Mouse (Mus musculus) midbrain, embryonic 10.5 days (tissue): Measurements from ENCODE around the gene Vmn1r53. TPM values are rescaled to one million over a fixed set of nuclear protein-coding genes. Genes with fewer than 3 reads are reported as not detected.
"Not testable (repeated sequence)": the region's sequence is repeated elsewhere in the genome, so short reads cannot be mapped to it uniquely, and the experiment has no call there.

Source experiments
- DNase-seq: peaks from one replicate; pipeline ENCODE4 v3.0.0-alpha.2; 2017; ENCODE audit warnings: low spot score
- H3K27ac ChIP-seq: fragments of 300-500 bp; sonication (generic); replicated peaks from 2 replicates; pipeline ENCODE4 v1.5.1; 2016; ENCODE audit warnings: mild to moderate bottlenecking
- H3K27me3 ChIP-seq: fragments of 300-500 bp; sonication (generic); 2 replicates; pipeline ENCODE4 v1.6.1; 2016; ENCODE audit warnings: low read depth, mild to moderate bottlenecking; ENCODE audit not compliant: poor library complexity, severe bottlenecking
- H3K36me3 ChIP-seq: fragments of 300-500 bp; sonication (generic); 2 replicates; pipeline ENCODE4 v1.6.1; 2016; ENCODE audit warnings: mild to moderate bottlenecking, moderate library complexity
- H3K4me1 ChIP-seq: fragments of 300-500 bp; sonication (generic); 2 replicates; pipeline ENCODE4 v1.6.1; 2016
- H3K4me3 ChIP-seq: fragments of 300-500 bp; sonication (generic); 2 replicates; pipeline ENCODE4 v1.5.1; 2016; ENCODE audit warnings: mild to moderate bottlenecking, moderate library complexity
- H3K9me3 ChIP-seq: fragments of 300-500 bp; sonication (generic); replicated peaks from 2 replicates; pipeline ENCODE4 v1.6.1; 2016; ENCODE audit warnings: mild to moderate bottlenecking
- WGBS: fragments of 180-500 bp; shearing (Covaris S2); methylation state at CpG from one replicate; pipeline ENCODE4 v1.1.7; 2016; 5-methylcytosine and 5-hydroxymethylcytosine counted together
- polyA plus RNA-seq: library from polyadenylated mRNA; unstranded; fragments of >200 nt; fragmentation: Nextera tagmentation; extraction: Ambion mirVana; gene quantifications from 2 replicates; pipeline ENCODE4 v1.2.1, GENCODE M21; 2016

The Vmn1r53 gene
- not detected in 2 replicates for polyA plus RNA-seq

DNA sequence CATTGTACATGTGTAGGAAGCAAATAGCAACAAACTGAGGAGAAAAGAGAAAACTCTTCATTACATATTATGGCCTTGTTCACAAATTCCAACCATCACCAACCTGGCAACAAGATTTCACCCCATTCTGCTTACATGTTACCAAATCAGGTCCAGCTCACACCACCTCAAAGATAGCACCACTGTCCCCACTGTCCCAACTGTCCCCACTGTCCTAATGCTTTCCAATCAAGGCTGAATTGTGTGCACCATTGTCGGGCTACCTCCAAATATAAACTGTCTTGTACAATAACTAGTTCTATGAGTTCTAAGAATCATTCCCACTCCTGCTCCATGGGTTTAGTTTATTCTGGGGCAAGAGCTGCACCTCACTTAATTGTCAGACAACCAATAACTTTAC, at the start of gene Vmn1r53:
Gene Vmn1r53, minus strand, starts transcription at position 101 of the 400 bp plus-strand sequence.
- Histone ChIP-seq H3K4me1 (no peaks in the 10 kb centered on the region), H3K9me3 (peaks cover 28% of the 10 kb centered on the region), H3K36me3 (no peaks in the 10 kb centered on the region), H3K27me3 (no peaks in the 10 kb centered on the region), H3K4me3 (no peak within 1 kb of the TSS), H3K27ac (no peak within 1 kb of the TSS)
- no peak for DNase-seq
- WGBS, result 88% methylated on average over 1 of the region's 1 CpGs

DNA sequence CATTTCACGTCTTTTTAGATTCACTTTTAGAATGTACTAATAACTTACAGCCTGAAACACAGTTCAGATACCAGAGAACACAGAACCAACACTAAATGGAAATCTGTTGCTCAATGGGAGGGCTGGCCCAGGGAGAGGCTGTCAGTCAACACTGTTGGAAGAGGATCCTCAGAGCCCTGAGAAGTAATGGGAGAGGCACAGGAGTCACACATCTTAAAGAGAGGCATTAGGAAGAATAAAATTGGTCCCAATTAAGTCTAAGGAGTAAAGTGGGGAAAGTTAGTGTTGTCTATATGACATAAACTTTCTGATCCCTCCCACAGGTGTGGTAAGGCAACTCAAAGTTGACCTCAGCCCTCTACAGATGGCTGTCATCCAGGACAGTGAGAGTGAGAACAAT, 21.8 kb upstream of the Vmn1r53 start, which contains the start of gene Vmn1r54:
Gene Vmn1r54, plus strand, starts transcription at position 301 of the 400 bp plus-strand sequence.
- Histone ChIP-seq H3K27ac (no peak within 1 kb of the TSS), H3K36me3 (no peaks in the 10 kb centered on the region), H3K9me3 (no peaks in the 10 kb centered on the region), H3K4me3 (no peak within 1 kb of the TSS), H3K4me1 (no peaks in the 10 kb centered on the region), H3K27me3 (no peaks in the 10 kb centered on the region)
- DNase-seq, result no peak
- WGBS, result 70% methylated on average over 1 of the region's 1 CpGs

DNA sequence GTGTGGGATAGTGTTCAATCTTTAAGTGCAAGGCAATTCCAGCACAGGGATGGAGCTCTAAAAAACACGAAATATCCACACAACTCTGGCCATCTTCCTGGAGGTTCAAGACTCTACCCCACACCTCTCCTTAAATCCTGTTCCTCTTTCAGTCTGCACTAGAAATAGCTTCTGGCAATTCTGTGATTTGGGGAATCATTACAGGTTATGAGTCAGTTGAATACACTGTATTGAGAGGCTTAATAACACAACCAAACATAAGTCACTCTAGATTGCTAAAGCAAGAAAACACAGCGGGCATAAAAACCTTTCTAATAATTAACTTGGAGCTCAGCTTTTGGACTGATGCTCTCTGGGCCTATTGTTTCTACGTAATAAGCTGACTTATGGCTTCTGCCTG, 19.8 kb upstream of the Vmn1r53 start:
- Histone ChIP-seq H3K27ac (no peak overlapping the region), H3K9me3 (0 out of 2 replicates have a peak, but pooled peaks cover 2% of the 10 kb centered on the region), H3K36me3 (no peaks in the 10 kb centered on the region), H3K4me1 (no peaks in the 10 kb centered on the region), H3K27me3 (no peaks in the 10 kb centered on the region), H3K4me3 (no peak overlapping the region)
- DNase-seq, result no peak
- 83% methylated on average over 3 of the region's 3 CpGs for WGBS

DNA sequence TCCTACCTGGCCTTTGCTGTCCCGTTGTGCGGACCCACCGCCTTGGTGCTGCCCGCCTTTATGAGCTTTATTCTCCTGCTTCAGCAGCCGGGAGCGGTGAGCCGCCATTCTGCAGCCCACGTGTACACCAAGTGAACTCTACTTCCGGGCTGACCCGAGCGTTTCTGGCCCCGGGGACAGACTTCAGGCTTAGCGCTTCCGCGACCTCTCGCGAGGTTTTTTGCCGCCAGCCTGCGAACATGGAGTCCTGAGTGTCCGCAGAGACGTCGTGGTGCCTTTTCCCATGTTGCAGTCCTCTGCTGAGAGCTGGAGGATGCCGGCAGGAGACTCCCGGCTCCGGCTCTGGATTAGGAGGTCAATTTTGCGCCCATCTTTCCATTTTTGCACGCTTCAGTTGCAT, 8.4 kb upstream of the Vmn1r53 start:
- Histone ChIP-seq H3K4me3 (no peak overlapping the region), H3K27me3 (no peaks in the 10 kb centered on the region), H3K27ac (no peak overlapping the region), H3K9me3 (peaks cover 35% of the 10 kb centered on the region), H3K4me1 (no peaks in the 10 kb centered on the region), H3K36me3 (no peaks in the 10 kb centered on the region)
- 58% methylated on average over 27 of the region's 27 CpGs for WGBS
- DNase-seq, result no peak

DNA sequence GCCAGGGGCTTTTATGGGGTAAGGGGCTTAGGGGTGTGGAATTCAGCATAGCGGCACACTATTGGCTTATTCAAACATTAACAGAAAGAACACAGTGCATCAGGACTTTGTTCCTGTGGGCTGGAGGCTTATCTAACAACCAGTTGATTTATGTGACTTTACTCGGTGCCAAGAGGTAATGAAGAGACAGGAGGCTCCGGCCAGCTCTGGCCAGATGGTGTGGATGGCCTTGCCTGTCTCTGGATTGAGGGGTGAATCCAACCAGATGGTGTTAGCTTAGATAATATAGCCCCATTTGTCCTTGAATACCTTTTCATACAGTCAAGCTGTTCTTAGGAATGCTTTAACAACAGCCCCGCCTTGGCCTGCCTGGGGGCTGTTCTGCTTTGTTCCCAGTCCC, 7.9 kb upstream of the Vmn1r53 start:
- DNase-seq, H3K27me3 ChIP-seq, H3K27ac ChIP-seq, H3K4me1 ChIP-seq, H3K36me3 ChIP-seq, H3K4me3 ChIP-seq: not testable (repeated sequence)
- WGBS, result 93% methylated on average over 4 of the region's 4 CpGs
- peaks cover 38% of the 10 kb centered on the region for H3K9me3 ChIP-seq

DNA sequence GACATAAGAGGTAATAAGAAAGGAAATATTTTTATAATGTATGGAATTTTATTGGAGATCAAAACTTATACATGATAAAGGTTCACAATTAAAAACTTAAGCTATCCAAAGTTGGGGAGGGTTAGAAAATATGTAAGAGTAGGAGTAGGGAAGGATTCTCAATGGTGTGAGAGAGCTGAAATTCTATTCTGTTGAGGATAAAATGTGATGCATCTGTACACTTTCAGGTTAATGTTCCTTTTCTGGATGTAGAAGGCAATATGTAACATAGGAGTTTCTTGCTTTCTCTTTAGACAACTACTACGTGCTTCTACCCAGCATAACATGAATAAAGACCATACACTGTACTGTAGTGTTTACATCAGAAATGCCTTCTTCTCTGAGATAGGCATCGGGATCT, 21.7 kb downstream of the Vmn1r53 start, which contains the start of gene V1ra8:
Gene V1ra8, plus strand, starts transcription at position 301 of the 400 bp plus-strand sequence.
- H3K27ac ChIP-seq, H3K4me3 ChIP-seq, H3K36me3 ChIP-seq, H3K27me3 ChIP-seq, H3K9me3 ChIP-seq, H3K4me1 ChIP-seq, DNase-seq: not testable (repeated sequence)
- WGBS, result 86% methylated on average over 2 of the region's 2 CpGs

DNA sequence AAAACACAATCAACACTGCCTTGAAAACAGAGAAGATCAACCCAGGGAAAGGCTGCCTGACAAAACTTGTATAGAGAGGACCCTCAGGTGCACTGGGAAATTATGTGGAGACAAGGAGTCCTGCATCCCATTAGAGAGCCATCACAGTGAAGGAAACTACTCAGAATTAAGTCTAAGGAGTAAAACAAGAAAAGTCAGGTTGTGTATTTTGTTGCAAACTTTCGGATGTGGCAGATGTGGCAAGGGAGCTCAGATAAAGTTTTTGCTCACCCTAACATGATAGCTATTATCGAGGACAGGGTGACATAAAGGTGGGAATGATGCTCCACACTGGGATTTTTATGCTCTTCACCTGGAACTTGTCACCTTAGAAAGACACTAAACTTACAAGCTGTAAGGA, 49.7 kb downstream of the Vmn1r53 start, which contains the start of gene Vmn1r52:
Gene Vmn1r52, plus strand, starts transcription at position 301 of the 400 bp plus-strand sequence.
- no peaks in the 10 kb centered on the region for H3K4me1 ChIP-seq
- H3K9me3 ChIP-seq, result no peaks in the 10 kb centered on the region
- WGBS, result 84% methylated on average over 2 of the region's 2 CpGs

More for the DNA sequence above, 49.7 kb downstream of the Vmn1r53 start, which contains the start of gene Vmn1r52:
- no peak within 1 kb of the TSS for H3K4me3 ChIP-seq
- H3K27me3 ChIP-seq, result no peaks in the 10 kb centered on the region
- H3K27ac ChIP-seq, result no peak within 1 kb of the TSS
- DNase-seq, result no peak
- H3K36me3 ChIP-seq, result no peaks in the 10 kb centered on the region

Other genes with a start within 250 kb of the Vmn1r53 start
- gene Vmn1r47, start 208.3 kb downstream of the Vmn1r53 start, polyA plus RNA-seq, result not detected in 2 replicates
- not detected in 2 replicates for gene Vmn1r48, start 187.6 kb downstream of the Vmn1r53 start, polyA plus RNA-seq
- not detected in 2 replicates for gene Vmn1r49, start 145.9 kb downstream of the Vmn1r53 start, polyA plus RNA-seq
- gene Vmn1r50, start 123.0 kb downstream of the Vmn1r53 start, polyA plus RNA-seq, result not detected in 2 replicates
- gene Vmn1r51, start 101.8 kb downstream of the Vmn1r53 start, polyA plus RNA-seq, result not detected in 2 replicates
- gene Vmn1r52, start 49.6 kb downstream of the Vmn1r53 start, polyA plus RNA-seq, result not detected in 2 replicates
- not detected in 2 replicates for gene V1ra8, start 21.6 kb downstream of the Vmn1r53 start, polyA plus RNA-seq
- not detected in 2 replicates for gene Vmn1r54, start 21.9 kb upstream of the Vmn1r53 start, polyA plus RNA-seq
- not detected in 2 replicates for gene BC048671, start 76.8 kb upstream of the Vmn1r53 start, polyA plus RNA-seq
- 0.11 TPM in 1 of 2 replicates, not detected in the other for gene Chst13, start 100.7 kb upstream of the Vmn1r53 start, polyA plus RNA-seq
- not detected in 2 replicates for gene Uroc1, start 108.8 kb upstream of the Vmn1r53 start, polyA plus RNA-seq
- gene Zxdc, start 145.1 kb upstream of the Vmn1r53 start, polyA plus RNA-seq, result 6.1 and 8.1 TPM in 2 replicates
- gene Cfap100, start 204.4 kb upstream of the Vmn1r53 start, polyA plus RNA-seq, result 1.9 TPM in 2 replicates
- 4.2 and 4.9 TPM in 2 replicates for gene Klf15, start 238.1 kb upstream of the Vmn1r53 start, polyA plus RNA-seq